Mouse (Mus musculus) midbrain, embryonic 11.5 days (tissue): ENCODE data around the gene Lrp2. TPM values are rescaled to one million over a fixed set of nuclear protein-coding genes. Genes with fewer than 3 reads are reported as not detected.

Experiments used
- polyA plus RNA-seq: library from polyadenylated mRNA; unstranded; fragments of >200 nt; fragmentation: Nextera tagmentation; extraction: Ambion mirVana; gene quantifications from 2 replicates; pipeline ENCODE4 v1.2.1, GENCODE M21; 2014

The Lrp2 gene
- polyA plus RNA-seq, 1 experiment from 2014 or later, result 5.6 TPM

Other genes with a start within 250 kb of the Lrp2 start
- gene Abcb11, start 243.4 kb downstream of the Lrp2 start, polyA plus RNA-seq, result 0.03 TPM in 1 of 2 replicates, not detected in the other
- gene Dhrs9, start 205.6 kb downstream of the Lrp2 start, polyA plus RNA-seq, result not detected in 2 replicates
- 12.4 and 19.5 TPM in 2 replicates for gene Bbs5, start 61.1 kb upstream of the Lrp2 start, polyA plus RNA-seq
- gene Klhl41, start 84.1 kb upstream of the Lrp2 start, polyA plus RNA-seq, result 0.12 and 0.40 TPM in 2 replicates
- 21.0 and 21.8 TPM in 2 replicates for gene Fastkd1, start 127.5 kb upstream of the Lrp2 start, polyA plus RNA-seq
- gene Ppig, start 136.5 kb upstream of the Lrp2 start, polyA plus RNA-seq, result 128 and 155 TPM in 2 replicates
- 3.8 and 3.9 TPM in 2 replicates for gene Ccdc173, start 203.5 kb upstream of the Lrp2 start, polyA plus RNA-seq
- gene Phospho2, start 203.6 kb upstream of the Lrp2 start, polyA plus RNA-seq, result 44.3 and 49.9 TPM in 2 replicates
- gene Klhl23, start 235.9 kb upstream of the Lrp2 start, polyA plus RNA-seq, result 35.0 and 38.2 TPM in 2 replicates